Mouse (Mus musculus) MEL (cell line): ENCODE results near the gene Syt16.

Experiments used
- POLR2A ChIP-seq, 2 experiments: IDR thresholded peaks; 2 replicates each; pipeline ENCODE4 v1.6.1; 2011 to 2012; ENCODE audit warnings: low read length in 2 of 2, mild to moderate bottlenecking in 2 of 2, control low read depth in 1 of 2, improper control_type of control experiment in 1 of 2, low read depth in 1 of 2, moderate library complexity in 1 of 2; ENCODE audit not compliant: control insufficient read depth in 1 of 2, insufficient read depth in 1 of 2, poor library complexity in 1 of 2
- TAL1 ChIP-seq: IDR thresholded peaks from 2 replicates; pipeline ENCODE4 v1.6.1; 2012; ENCODE audit warnings: mild to moderate bottlenecking, inconsistent platforms, low read length, moderate library complexity, mixed read lengths

GRCm38 (mm10) chr12:74293624-74294023, 296.2 kb downstream of the Syt16 start:
- TF ChIP-seq TAL1 (no peak), POLR2A (IDR thresholded peaks at IDR 0.05; ENCODE audit: control insufficient read depth in 1 of 2, insufficient read depth in 1 of 2, low read depth in 1 of 2, low read length in 2 of 2, poor library complexity in 1 of 2) (no peak)
